Mouse (Mus musculus) mature B cell (primary cell): ENCODE data around the gene Cpxm1.

Source experiments
- in situ Hi-C: fragments of 300-500 bp; cut with MboI; formaldehyde crosslinking; loops from 2 replicates; pipeline ENCODE4 v1.14.3; 2019

Cpxm1 gene

GRCm38 (mm10) chr2:130397186-130397985, at the start of gene Cpxm1:
Cpxm1 (minus strand) TSS chr2:130397574.
- in situ Hi-C loops = no loop called here

- in situ Hi-C loops = no loop called here
Observed at GRCm38 (mm10) chr2:130442162-130442561, 44.8 kb upstream of the Cpxm1 start.

GRCm38 (mm10) chr2:130439840-130440480, 42.6 kb upstream of the Cpxm1 start:
- in situ Hi-C loops = no loop called here

- in situ Hi-C loops = no loop called here
Observed at GRCm38 (mm10) chr2:130438861-130439260, 41.5 kb upstream of the Cpxm1 start.

GRCm38 (mm10) chr2:130436769-130437168, 39.4 kb upstream of the Cpxm1 start:
- in situ Hi-C loops = no loop called here

- in situ Hi-C loops = no loop called here
Observed at GRCm38 (mm10) chr2:130433152-130433551, 35.8 kb upstream of the Cpxm1 start.

- in situ Hi-C loops = no loop called here
Observed at GRCm38 (mm10) chr2:130432157-130432556, 34.8 kb upstream of the Cpxm1 start.

GRCm38 (mm10) chr2:130430484-130430883, 33.1 kb upstream of the Cpxm1 start:
- in situ Hi-C loops = no loop called here

- in situ Hi-C loops = no loop called here
Observed at GRCm38 (mm10) chr2:130429851-130430250, 32.5 kb upstream of the Cpxm1 start.

GRCm38 (mm10) chr2:130425112-130425511, 27.7 kb upstream of the Cpxm1 start:
- in situ Hi-C loops = no loop called here

- in situ Hi-C loops = no loop called here
Observed at GRCm38 (mm10) chr2:130424126-130424853, 26.9 kb upstream of the Cpxm1 start, which contains the start of the genes Vps16 and Pced1a. Vps16 (plus strand) TSS chr2:130424339. Pced1a (minus strand) TSS chr2:130424701.

GRCm38 (mm10) chr2:130423397-130424125, 26.2 kb upstream of the Cpxm1 start:
- in situ Hi-C loops = no loop called here

- in situ Hi-C loops = no loop called here
Observed at GRCm38 (mm10) chr2:130421781-130422620, 24.6 kb upstream of the Cpxm1 start.

GRCm38 (mm10) chr2:130414094-130414856, 16.9 kb upstream of the Cpxm1 start:
- in situ Hi-C loops = loop anchor here (10.0 kb wide), 1 partner anchor 129 kb away; the partner anchor contains the start of gene Idh3b

- in situ Hi-C loops = loop anchor here (10.0 kb wide), 1 partner anchor 128 kb away; the partner anchor contains the start of gene Idh3b
Observed at GRCm38 (mm10) chr2:130412775-130413174, 15.4 kb upstream of the Cpxm1 start.

GRCm38 (mm10) chr2:130411558-130412495, 14.5 kb upstream of the Cpxm1 start:
- in situ Hi-C loops = loop anchor here (10.0 kb wide), 1 partner anchor 127 kb away; the partner anchor contains the start of gene Idh3b

GRCm38 (mm10) chr2:130408194-130408593, 10.8 kb upstream of the Cpxm1 start:
- in situ Hi-C loops = no loop called here

- in situ Hi-C loops = no loop called here
Observed at GRCm38 (mm10) chr2:130406178-130406577, 8.8 kb upstream of the Cpxm1 start, which contains the start of gene Tmem239. Tmem239 (plus strand) TSS chr2:130406478.

- in situ Hi-C loops = no loop called here
Observed at GRCm38 (mm10) chr2:130404939-130405338, 7.6 kb upstream of the Cpxm1 start, which contains the start of the genes Gm28372 and 1700020A23Rik. Gm28372 (plus strand) TSS chr2:130405239. 1700020A23Rik (plus strand) TSS chr2:130405259.
